Mouse (Mus musculus): ENCODE data around the gene Nlk.

DNA sequence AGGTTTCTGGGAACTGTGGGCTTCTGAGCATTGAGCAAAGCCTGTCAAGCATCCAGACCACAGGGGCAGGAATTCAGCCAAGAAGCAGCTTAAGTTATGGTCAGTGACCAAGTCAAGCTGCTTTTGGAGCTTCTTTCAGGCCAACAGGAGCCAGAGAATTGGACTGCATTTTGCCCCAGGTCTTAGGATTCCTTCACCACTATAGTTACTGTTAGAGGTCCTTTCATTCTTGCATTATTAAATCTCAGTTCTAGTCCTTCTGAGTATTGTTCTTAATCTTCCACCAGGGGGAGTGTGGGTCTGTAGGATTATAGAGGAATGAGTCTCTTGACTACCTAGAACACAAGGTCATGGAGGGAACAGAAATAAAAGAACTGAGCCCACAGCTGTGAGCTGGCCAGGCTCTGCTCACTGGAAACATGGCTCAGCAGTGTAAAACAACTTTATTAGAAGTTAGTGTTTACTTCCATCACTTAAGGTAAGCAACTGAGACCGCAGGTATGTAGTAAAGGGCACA is 174.6 kb downstream of the Nlk start:
- TF ChIP-seq CTCF (IDR thresholded peaks at IDR 0.05; ENCODE audit: extremely low read depth, insufficient read length, insufficient replicate concordance, low read depth, low read length): peak; percentile 30; the same call in 1 of the 2 replicates
- no peak for TF ChIP-seq POLR2A (IDR thresholded peaks at IDR 0.05; ENCODE audit: low read depth, low read length)
